Mouse (Mus musculus): Measurements from ENCODE around the gene Klk1b1.
"Not testable (repeated sequence)": the region's sequence is repeated elsewhere in the genome, so short reads cannot be mapped to it uniquely, and the experiment has no call there.

The Klk1b1 gene

GRCm38 (mm10) chr7:43966451-43966850 is at the start of gene Klk1b1:
TSS of gene Klk1b1 (plus strand) at chr7:43966751.
- no peak for DNase-seq (ENCODE audit: low spot score in 2 of 2)

DNA sequence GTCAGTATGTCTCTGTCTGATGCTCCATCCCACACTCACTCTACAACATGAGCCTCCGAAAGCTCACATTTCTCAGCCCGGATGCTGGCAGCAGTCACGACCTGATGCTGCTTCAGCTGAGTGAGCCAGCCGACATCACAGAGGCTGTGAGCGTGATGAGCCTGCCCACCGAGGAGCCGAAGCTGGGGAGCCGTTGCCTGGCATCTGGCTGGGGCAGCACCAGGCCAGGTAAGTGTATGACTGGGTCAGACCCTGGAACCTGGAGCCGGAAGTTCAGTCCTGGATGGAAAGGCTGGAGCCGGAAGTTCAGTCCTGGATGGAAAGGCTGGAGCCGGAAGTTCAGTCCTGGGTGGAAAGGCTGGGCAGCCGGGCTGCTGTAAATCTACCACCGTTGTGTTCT is 48.1 kb upstream of the Klk1b1 start:
- DNase-seq (ENCODE audit: low spot score in 2 of 2) = no peak

DNA sequence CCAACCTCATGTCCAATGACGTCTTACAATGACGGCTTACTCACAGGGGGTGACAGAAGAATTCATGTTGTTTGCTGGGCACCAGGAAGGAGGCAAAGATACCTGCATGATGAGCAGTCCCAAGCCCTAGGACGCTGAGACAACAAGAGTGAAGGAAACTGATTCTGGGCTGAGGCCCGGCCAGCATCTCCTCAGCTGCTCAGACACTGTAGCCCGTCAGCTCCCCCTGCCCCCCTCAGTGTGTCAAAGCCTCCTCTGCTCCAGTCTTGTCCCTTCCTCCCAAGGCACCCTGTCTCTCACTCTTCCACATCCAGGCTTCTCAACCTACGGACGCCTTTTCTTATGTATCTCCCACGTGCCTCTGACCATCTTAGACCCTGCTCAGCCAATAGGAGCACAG is 47.7 kb upstream of the Klk1b1 start:
- no peak for DNase-seq (ENCODE audit: low spot score in 2 of 2)

GRCm38 (mm10) chr7:43919559-43920451 is 46.7 kb upstream of the Klk1b1 start:
- peak; percentile 14 to 69 for DNase-seq (ENCODE audit: low spot score in 2 of 2)

- DNase-seq (ENCODE audit: low spot score in 2 of 2) = no peak
Measured at GRCm38 (mm10) chr7:43920582-43920981, 46.0 kb upstream of the Klk1b1 start.

- no peak for DNase-seq (ENCODE audit: low spot score in 2 of 2)
Measured at GRCm38 (mm10) chr7:43921087-43921486, 45.5 kb upstream of the Klk1b1 start.

- DNase-seq (ENCODE audit: low spot score in 2 of 2) = no peak
Measured at GRCm38 (mm10) chr7:43921941-43922340, 44.6 kb upstream of the Klk1b1 start.

- peak in 1 of 2 experiments; percentile 22 for DNase-seq (ENCODE audit: low spot score in 2 of 2)
Measured at GRCm38 (mm10) chr7:43925985-43926384, 40.6 kb upstream of the Klk1b1 start.

- DNase-seq (ENCODE audit: low spot score in 2 of 2) = peak in 1 of 2 experiments; percentile 34
Measured at GRCm38 (mm10) chr7:43928521-43928920, 38.0 kb upstream of the Klk1b1 start.

DNA sequence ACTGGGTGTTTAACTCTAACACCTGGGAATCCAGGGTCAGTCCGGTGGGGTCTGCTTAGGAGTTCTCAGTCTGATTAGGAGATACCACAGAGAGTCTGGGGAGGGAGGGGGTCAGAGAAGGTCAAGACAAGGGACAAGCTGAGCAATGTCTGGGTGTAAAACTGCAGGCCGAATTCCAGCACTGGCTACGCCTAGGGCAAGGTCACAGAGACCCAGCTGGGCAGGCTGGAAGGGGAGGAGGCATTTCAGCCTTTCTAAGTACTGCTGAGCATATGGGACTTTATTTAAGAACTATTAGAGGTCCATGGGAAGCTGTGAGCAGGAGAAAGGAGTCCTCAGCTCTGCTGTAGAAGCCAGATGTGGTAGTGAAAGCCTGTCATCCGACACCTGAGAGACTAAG is 34.2 kb upstream of the Klk1b1 start:
- no peak for DNase-seq (ENCODE audit: low spot score in 2 of 2)

- no peak for DNase-seq (ENCODE audit: low spot score in 2 of 2)
Measured at GRCm38 (mm10) chr7:43933440-43933839, 33.1 kb upstream of the Klk1b1 start, which contains the start of gene Klk15. TSS of gene Klk15 (plus strand) at chr7:43933740.

DNA sequence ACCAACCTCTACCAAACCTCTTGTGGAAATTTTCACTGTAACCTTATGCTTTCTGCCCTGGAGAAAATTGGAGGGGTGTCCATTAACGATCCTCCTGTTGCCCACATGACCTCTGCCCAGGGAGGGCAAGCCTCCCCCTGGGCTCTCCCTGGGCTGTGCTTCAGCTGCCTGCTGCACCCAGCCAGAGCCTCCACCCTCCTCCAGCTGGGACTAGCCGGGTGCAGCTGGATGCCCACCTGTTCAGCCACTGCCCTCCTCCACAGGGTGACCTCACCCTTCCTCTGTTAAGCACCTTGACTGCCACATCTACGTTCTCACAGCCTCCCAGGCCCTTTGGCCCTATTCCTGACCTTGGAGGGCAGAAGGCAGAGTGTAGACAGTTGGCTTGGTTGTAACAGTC is 31.8 kb upstream of the Klk1b1 start:
- DNase-seq (ENCODE audit: low spot score in 2 of 2) = no peak

DNA sequence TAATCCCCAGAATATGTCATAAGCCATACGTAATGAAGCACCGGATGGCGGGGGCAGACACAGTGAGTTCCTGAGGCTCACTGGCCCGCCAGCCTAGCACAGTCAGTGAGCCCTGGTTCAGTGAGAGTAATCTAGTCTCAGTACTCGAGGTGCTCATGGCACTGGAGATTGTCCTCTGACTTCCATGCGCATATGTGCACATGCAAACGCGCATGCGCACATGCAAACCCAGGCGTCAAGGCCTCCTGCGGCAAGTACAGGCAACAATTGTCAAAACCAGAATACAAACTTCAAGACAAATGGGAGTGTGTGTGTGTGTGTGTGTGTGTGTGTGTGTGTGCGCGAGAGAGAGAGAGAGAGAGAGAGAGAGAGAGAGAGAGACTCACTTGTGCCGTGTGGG is 30.0 kb upstream of the Klk1b1 start:
- no peak for DNase-seq (ENCODE audit: low spot score in 2 of 2)

- DNase-seq (ENCODE audit: low spot score in 2 of 2) = not testable (repeated sequence)
Measured at GRCm38 (mm10) chr7:43942293-43942692, 24.3 kb upstream of the Klk1b1 start.

DNA sequence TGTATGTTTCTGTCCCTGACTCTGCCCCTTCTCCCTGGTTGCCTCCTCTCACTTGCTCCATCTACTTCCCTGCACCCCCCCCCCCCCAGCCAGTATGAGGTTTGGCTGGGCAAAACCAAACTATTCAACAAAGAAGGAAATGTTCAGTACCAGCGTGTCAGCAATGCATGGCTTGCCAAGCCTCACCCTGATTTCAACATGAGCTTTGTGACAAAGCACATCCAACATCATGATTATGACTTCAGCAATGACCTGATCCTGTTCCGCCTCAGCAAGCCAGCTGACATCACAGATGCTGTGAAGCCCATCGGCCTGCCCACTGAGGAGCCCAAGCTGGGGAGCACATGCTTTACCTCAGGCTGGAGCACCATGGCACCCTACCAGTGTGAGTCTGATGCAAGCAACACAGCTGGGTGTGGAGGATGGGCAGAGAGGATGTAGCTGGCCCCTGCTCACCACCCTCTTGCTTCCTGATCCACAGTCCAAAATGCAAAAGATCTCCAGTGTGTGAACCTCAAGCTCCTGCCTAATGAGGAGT is 21.8 kb upstream of the Klk1b1 start:
- DNase-seq (ENCODE audit: low spot score in 2 of 2) = no peak

DNA sequence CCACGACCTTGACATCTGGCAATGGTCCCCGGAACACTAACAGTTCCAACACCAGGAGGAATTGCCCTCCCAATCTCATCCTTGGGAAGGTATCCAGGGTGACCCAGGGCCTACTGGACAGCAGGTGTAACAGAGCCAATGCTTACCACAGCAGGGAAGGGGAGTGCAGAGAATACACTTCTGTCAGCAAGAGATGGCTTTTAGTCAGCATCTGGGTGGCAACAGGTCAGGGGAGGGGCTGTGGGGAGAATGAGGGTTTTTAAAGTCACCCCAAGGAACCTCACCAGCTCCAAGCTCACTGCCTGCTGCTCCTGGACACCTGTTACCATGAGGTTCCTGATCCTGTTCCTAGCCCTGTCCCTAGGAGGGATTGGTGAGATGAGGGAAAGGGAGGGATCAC is 16.2 kb upstream of the Klk1b1 start, which contains the start of gene Klk1b8:
Gene Klk1b8 (plus strand): TSS at position 301 of the 400 bp plus-strand sequence.
- DNase-seq (ENCODE audit: low spot score in 2 of 2) = no peak

DNA sequence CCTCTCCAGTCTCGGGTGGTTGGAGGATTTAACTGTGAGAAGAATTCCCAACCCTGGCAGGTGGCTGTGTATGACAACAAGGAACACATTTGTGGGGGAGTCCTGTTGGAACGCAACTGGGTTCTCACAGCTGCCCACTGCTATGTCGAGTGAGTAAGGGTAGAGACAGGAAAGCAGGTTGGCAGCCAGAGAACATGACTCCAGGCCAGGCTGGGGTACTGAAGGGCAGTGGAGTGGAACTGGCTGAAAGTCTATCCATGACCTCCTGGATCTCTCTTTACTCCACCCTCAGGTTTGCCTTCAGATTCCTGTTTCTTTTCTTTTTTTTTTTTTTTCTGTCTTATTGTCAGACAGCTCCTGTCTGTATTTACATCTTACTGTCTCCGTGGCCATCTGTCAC is 13.8 kb upstream of the Klk1b1 start:
- DNase-seq (ENCODE audit: low spot score in 2 of 2) = no peak

DNA sequence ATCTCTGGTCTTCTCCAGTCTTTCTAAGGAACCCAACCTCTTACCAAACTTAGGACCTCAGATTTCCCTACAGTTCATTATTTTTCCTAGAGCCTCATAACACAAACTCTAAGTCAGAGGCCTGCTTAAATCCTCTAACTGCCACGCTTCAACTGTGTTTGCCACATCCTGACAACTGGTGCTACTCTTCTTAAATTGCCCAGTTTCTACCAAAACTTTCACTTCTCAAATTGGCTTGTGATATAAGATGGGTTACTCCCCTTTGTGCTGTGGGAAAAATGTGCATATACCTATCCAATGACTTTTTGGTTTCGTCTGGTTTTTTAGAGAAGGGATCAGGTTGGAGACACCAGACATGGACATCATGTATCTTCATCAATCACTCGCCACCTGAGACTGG is 507 bp downstream of the Klk1b1 start:
- no peak for DNase-seq (ENCODE audit: low spot score in 2 of 2)

GRCm38 (mm10) chr7:43967612-43968011 is 1.1 kb downstream of the Klk1b1 start:
- no peak for DNase-seq (ENCODE audit: low spot score in 2 of 2)

GRCm38 (mm10) chr7:43975761-43976160 is 9.2 kb downstream of the Klk1b1 start, which contains the start of gene Klk1b9:
TSS of gene Klk1b9 (plus strand) at chr7:43976061.
- DNase-seq (ENCODE audit: low spot score in 2 of 2) = not testable (repeated sequence)

- no peak for DNase-seq (ENCODE audit: low spot score in 2 of 2)
Measured at GRCm38 (mm10) chr7:43985657-43986056, 19.1 kb downstream of the Klk1b1 start.

GRCm38 (mm10) chr7:43994821-43995220 is 28.3 kb downstream of the Klk1b1 start:
- not testable (repeated sequence) for DNase-seq (ENCODE audit: low spot score in 2 of 2)

DNA sequence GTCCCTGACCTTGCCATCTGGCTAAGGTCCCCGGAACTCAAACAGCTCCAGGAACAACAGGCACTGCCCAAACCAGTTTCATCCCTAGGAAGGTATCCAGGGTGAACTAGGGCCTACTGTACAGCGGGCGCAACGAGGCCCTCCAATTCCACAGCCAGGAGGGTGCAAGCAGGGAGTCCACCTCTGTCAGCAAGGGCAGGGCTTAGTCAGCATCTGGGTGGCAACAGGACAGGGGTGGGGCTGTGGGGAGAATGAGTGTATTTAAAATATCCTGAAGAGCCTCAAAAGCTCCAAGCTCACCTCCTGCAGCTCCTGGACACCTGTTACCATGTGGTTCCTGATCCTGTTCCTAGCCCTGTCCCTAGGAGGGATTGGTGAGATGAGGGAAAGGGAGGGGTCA is 29.0 kb downstream of the Klk1b1 start, which contains the start of gene Klk1b11:
Gene Klk1b11 (plus strand): TSS at position 301 of the 400 bp plus-strand sequence.
- DNase-seq (ENCODE audit: low spot score in 2 of 2) = not testable (repeated sequence)

Measured in spleen, postnatal 10 days (tissue).